Mouse (Mus musculus) ES-Bruce4 (cell line): Measurements from ENCODE around the gene Tmem130. TPM values are rescaled to one million over a fixed set of nuclear protein-coding genes. Genes with fewer than 3 reads are reported as not detected.

Experiments
- H3K27ac ChIP-seq: 2 replicates; pipeline ENCODE4 v1.5.1; 2012; ENCODE audit warnings: low read length, inconsistent platforms; ENCODE audit not compliant: insufficient read depth
- H3K27me3 ChIP-seq: 2 replicates; pipeline ENCODE4 v1.6.1; 2012; ENCODE audit warnings: mild to moderate bottlenecking, low read length, inconsistent platforms; ENCODE audit not compliant: control insufficient read depth, poor library complexity, insufficient read depth, severe bottlenecking
- H3K36me3 ChIP-seq: 2 replicates; pipeline ENCODE4 v1.6.1; 2012; ENCODE audit warnings: inconsistent platforms, mild to moderate bottlenecking, low read length, moderate library complexity; ENCODE audit not compliant: control insufficient read depth, poor library complexity, insufficient read depth, severe bottlenecking
- H3K4me1 ChIP-seq: one replicate; pipeline ENCODE4 v1.8.1; 2011; ENCODE audit warnings: low read length; ENCODE audit not compliant: control insufficient read depth, insufficient read depth
- H3K4me3 ChIP-seq: 2 replicates; pipeline ENCODE4 v1.5.1; 2011; ENCODE audit warnings: low read depth, mild to moderate bottlenecking, low read length
- H3K9ac ChIP-seq: 2 replicates; pipeline ENCODE4 v1.6.1; 2012; ENCODE audit warnings: low read depth, mild to moderate bottlenecking, inconsistent platforms; ENCODE audit not compliant: poor library complexity, severe bottlenecking
- H3K9me3 ChIP-seq: replicated peaks from 2 replicates; pipeline ENCODE4 v1.6.1; 2012; ENCODE audit warnings: mild to moderate bottlenecking, low read length, inconsistent platforms; ENCODE audit not compliant: control insufficient read depth, poor library complexity, insufficient read depth, severe bottlenecking
- CTCF ChIP-seq: IDR thresholded peaks from one replicate; pipeline ENCODE4 v1.8.1; 2011; ENCODE audit warnings: low read depth, low read length
- EP300 ChIP-seq: IDR thresholded peaks from 2 replicates; pipeline ENCODE4 v1.6.1; 2011; ENCODE audit warnings: low read depth, low read length; ENCODE audit not compliant: insufficient read depth
- POLR2A ChIP-seq: IDR thresholded peaks from one replicate; pipeline ENCODE4 v1.8.1; 2011; ENCODE audit warnings: low read length; ENCODE audit not compliant: insufficient read depth
- polyA plus RNA-seq: library from polyadenylated mRNA; stranded (reverse); fragments of >200 nt; gene quantifications from 2 replicates; pipeline ENCODE4 v1.2.4, GENCODE M21; 2011; ENCODE audit warnings: low read depth; ENCODE audit not compliant: missing spikeins, insufficient read depth, insufficient read length

The Tmem130 gene
- polyA plus RNA-seq, 1 experiment = 1.8 TPM

DNA sequence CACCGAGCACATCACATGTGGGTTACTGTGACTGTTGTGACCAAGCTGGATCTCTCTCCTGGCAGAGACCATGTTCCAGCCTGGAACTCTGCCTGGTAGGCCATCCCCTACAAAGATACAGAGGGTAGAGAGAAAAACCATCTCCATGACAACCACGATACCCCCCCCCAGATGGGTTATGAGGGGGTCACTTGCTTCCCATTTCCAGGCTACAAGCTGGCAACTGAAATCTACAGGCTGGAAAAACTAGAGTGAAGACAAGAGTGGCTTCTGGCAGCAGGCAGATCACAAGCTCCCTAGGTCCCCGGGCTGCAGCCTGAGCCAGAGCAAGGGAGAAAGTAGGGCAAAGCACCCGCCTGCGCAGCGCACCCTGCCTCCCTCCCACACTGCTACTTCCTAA is 54.0 kb downstream of the Tmem130 start:
- H3K27me3 ChIP-seq = no peaks in the 10 kb centered on the region
- TF ChIP-seq POLR2A = no peak
- no peak for TF ChIP-seq CTCF
- no peak overlapping the region for H3K9ac ChIP-seq
- H3K36me3 ChIP-seq = no peaks in the 10 kb centered on the region
- H3K4me3 ChIP-seq = no peak overlapping the region
- H3K9me3 ChIP-seq = no peaks in the 10 kb centered on the region
- H3K4me1 ChIP-seq = no peaks in the 10 kb centered on the region
- H3K27ac ChIP-seq = no peak overlapping the region

GRCm38 (mm10) chr5:144703464-144704368 is 57.9 kb downstream of the Tmem130 start:
- no peak overlapping the region for H3K4me3 ChIP-seq
- H3K27me3 ChIP-seq = no peaks in the 10 kb centered on the region
- no peaks in the 10 kb centered on the region for H3K36me3 ChIP-seq
- H3K27ac ChIP-seq = no peak overlapping the region
- TF ChIP-seq CTCF (no peak), EP300 (no peak), POLR2A (no peak)
- no peaks in the 10 kb centered on the region for H3K9me3 ChIP-seq
- H3K9ac ChIP-seq = no peak overlapping the region
- H3K4me1 ChIP-seq = no peaks in the 10 kb centered on the region

DNA sequence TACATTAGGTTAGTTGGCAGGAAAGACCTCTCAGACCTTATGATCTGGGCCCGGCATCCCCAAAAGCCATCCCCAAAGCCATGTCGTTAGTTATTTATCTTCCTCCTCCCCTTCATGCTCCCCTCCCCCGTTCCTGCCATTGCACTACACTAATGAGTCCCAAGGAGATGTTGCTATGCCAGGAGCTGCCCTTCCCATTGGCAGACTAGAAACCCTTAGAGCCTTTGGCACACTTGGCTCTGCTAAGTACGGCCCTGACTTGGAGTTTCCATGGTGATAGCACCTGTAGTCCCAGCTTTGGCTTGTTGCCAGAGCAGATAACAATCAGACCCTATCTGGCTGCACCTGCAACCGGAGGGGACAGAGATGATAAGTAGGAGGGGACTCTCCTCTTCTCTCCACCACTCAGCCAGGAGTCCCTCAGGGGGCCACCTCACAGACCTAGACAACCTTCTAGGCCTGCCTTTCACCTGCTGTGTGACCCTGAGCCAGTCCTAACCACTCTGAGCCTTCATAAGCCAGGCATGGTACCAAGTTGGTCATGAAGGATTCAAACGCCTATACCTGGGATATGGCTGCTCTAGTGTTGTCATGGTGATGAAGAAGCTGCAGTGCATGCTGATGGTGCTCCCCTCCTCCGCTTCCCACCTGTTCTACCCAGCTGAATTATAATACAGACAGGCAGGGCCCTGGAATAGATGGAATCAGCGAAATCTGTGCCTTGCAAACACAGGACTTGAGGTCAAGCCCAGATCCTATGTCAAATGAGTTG is 66.1 kb downstream of the Tmem130 start:
- Histone ChIP-seq H3K36me3 (no peaks in the 10 kb centered on the region), H3K9ac (no peak overlapping the region), H3K27me3 (no peaks in the 10 kb centered on the region), H3K4me3 (no peak overlapping the region), H3K4me1 (no peaks in the 10 kb centered on the region), H3K27ac (no peak overlapping the region), H3K9me3 (no peaks in the 10 kb centered on the region)
- TF ChIP-seq EP300 (no peak), CTCF (no peak)

DNA sequence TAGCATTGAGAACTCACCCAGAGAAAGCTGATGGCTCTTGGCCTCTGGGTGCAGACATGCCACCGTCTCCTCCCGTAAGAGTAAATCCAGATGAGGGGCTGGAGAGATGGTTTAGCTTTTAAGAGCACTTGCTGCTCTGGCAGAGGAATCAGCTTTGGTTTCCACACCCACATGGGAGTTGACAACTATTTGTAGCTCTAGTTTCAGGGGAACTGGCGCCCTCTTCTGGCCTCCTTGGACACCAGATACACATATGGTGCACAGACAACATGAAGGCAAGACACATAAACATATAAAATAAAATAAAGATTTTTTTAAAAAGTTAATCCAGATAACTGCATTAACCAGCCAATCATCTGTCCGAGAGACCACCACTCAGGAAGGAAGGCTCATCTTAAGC is 67.5 kb downstream of the Tmem130 start:
- Histone ChIP-seq H3K36me3 (no peaks in the 10 kb centered on the region), H3K9me3 (no peaks in the 10 kb centered on the region), H3K9ac (no peak overlapping the region), H3K27ac (no peak overlapping the region), H3K4me1 (no peaks in the 10 kb centered on the region), H3K4me3 (no peak overlapping the region), H3K27me3 (no peaks in the 10 kb centered on the region)
- TF ChIP-seq EP300 (no peak), CTCF (peak; percentile 41), POLR2A (no peak)

DNA sequence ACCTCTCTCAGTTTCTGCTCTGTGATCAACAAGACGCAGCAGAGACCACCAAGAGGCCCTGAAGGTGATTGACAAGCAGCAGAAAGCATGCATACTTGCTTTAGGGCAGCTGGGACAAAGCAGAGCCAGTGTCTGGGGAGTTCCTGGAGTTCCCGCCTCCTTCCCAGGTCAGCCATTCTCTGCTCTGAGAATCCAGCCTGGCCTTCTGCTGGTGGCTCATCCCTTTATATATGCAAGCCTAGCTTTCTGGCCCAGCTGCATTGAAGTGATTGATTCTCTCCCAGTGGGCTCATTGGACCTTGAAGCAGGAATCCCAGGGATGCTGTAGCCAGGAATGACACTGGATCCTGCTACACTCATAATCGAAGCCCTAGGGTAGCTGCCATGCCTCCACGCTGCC is 70.2 kb downstream of the Tmem130 start:
- Histone ChIP-seq H3K9me3 (no peaks in the 10 kb centered on the region), H3K27me3 (no peaks in the 10 kb centered on the region), H3K9ac (no peak overlapping the region), H3K27ac (no peak overlapping the region), H3K4me1 (no peaks in the 10 kb centered on the region), H3K4me3 (no peak overlapping the region), H3K36me3 (no peaks in the 10 kb centered on the region)
- TF ChIP-seq EP300 (no peak), POLR2A (no peak), CTCF (no peak)

GRCm38 (mm10) chr5:144688371-144688770 is 73.2 kb downstream of the Tmem130 start:
- Histone ChIP-seq H3K4me3 (no peak overlapping the region), H3K9me3 (no peaks in the 10 kb centered on the region), H3K4me1 (no peaks in the 10 kb centered on the region), H3K36me3 (no peaks in the 10 kb centered on the region), H3K9ac (no peak overlapping the region), H3K27me3 (no peaks in the 10 kb centered on the region), H3K27ac (no peak overlapping the region)
- TF ChIP-seq POLR2A (no peak), CTCF (no peak), EP300 (no peak)

Other genes starting within 250 kb of the Tmem130 start
- gene Nptx2, start 215.9 kb downstream of the Tmem130 start, polyA plus RNA-seq = 5.9 and 7.8 TPM in 2 replicates
- 106 and 116 TPM in 2 replicates for gene Trrap, start 5.9 kb upstream of the Tmem130 start, polyA plus RNA-seq
- 18.4 and 19.7 TPM in 2 replicates for gene Smurf1, start 204.0 kb upstream of the Tmem130 start, polyA plus RNA-seq